Mouse (Mus musculus) monocyte, adult 59 days (primary cell): ENCODE results near the gene Trappc2. TPM values are rescaled to one million over a fixed set of nuclear protein-coding genes. Genes with fewer than 3 reads are reported as not detected.

Experiments used
- total RNA-seq, 2 experiments: library from RNA; stranded (reverse); gene quantifications; one replicate each; pipeline ENCODE4 v1.2.4; 2023

Trappc2 gene
- total RNA-seq: 1 to 10 TPM; 6.0 to 8.1 TPM

GRCm38 (mm10) chrX:166440036-166440615 lies at the start of gene Trappc2:
Trappc2 (plus strand) TSS chrX:166440574.

GRCm38 (mm10) chrX:166440616-166441063 lies 266 bp downstream of the Trappc2 start, which contains the start of gene Ofd1:
Ofd1 (minus strand) TSS chrX:166440704.

GRCm38 (mm10) chrX:166479365-166479983 lies 39.1 kb downstream of the Trappc2 start, which contains the start of gene Rab9:
Rab9 (minus strand) TSS chrX:166479867.

Other genes with a start within 250 kb of the Trappc2 start
- gene Gpm6b, start 201.7 kb upstream of the Trappc2 start, total RNA-seq: 1 to 10 TPM; 2.7 TPM
- gene Ofd1, start 130 bp downstream of the Trappc2 start, total RNA-seq: 1 to 10 TPM; 5.3 to 5.8 TPM
- 10 to 100 TPM; 28.4 to 30.5 TPM for gene Rab9, start 39.3 kb downstream of the Trappc2 start, total RNA-seq
- gene Tceanc, start 78.0 kb downstream of the Trappc2 start, total RNA-seq: 1 to 10 TPM; 2.9 to 3.3 TPM
- under 1 TPM in 1 of 2 experiments, not detected in 1; 0.18 TPM for gene Egfl6, start 145.1 kb downstream of the Trappc2 start, total RNA-seq